Mouse (Mus musculus): ENCODE results near the gene Ydjc. TPM values are rescaled to one million over a fixed set of nuclear protein-coding genes. Genes with fewer than 3 reads are reported as not detected.

Ydjc gene
- polyA plus RNA-seq, 1 experiment from 2014 or later, result 6.5 TPM

GRCm38 (mm10) chr16:17202549-17202948 is 58.1 kb downstream of the Ydjc start, which contains the start of gene Ube2l3:
Gene Ube2l3 (minus strand): TSS chr16:17202649.
- no peak within 1 kb of the TSS; the same call in 1 of the 2 replicates for H3K27ac ChIP-seq (ENCODE audit: low read length)
- 81% methylated on average over 1 of the region's 1 CpGs for WGBS

GRCm38 (mm10) chr16:17204990-17205389 is 60.6 kb downstream of the Ydjc start:
- 7% methylated on average over 6 of the region's 6 CpGs for WGBS
- Histone ChIP-seq H3K9me3 (replicated peaks; ENCODE audit: control insufficient read depth, low read length) (no peaks in the 10 kb centered on the region), H3K4me1 (ENCODE audit: control insufficient read depth, insufficient read depth, low read length) (peaks cover 14% of the 10 kb centered on the region), H3K27ac (ENCODE audit: low read length) (no peak overlapping the region), H3K4me3 (ENCODE audit: low read length) (no peak overlapping the region), H3K27me3 (ENCODE audit: control insufficient read depth, insufficient read depth, low read length) (no peaks in the 10 kb centered on the region), H3K36me3 (ENCODE audit: control insufficient read depth, insufficient read depth) (no peaks in the 10 kb centered on the region), H3K4me2 (ENCODE audit: low read depth, low read length) (no peak overlapping the region), H3K9ac (ENCODE audit: low read length) (no peak overlapping the region)
- no peak for ATAC-seq (replicated peaks; ENCODE audit: extremely low read depth, insufficient read depth, low FRiP score)

More at GRCm38 (mm10) chr16:17202549-17202948, 58.1 kb downstream of the Ydjc start, which contains the start of gene Ube2l3:
- no peak for ATAC-seq (replicated peaks; ENCODE audit: extremely low read depth, insufficient read depth, low FRiP score)
- Histone ChIP-seq H3K4me1 (ENCODE audit: control insufficient read depth, insufficient read depth, low read length) (peaks cover 17% of the 10 kb centered on the region), H3K36me3 (ENCODE audit: control insufficient read depth, insufficient read depth) (no peaks in the 10 kb centered on the region), H3K9me3 (replicated peaks; ENCODE audit: control insufficient read depth, low read length) (no peaks in the 10 kb centered on the region), H3K4me2 (ENCODE audit: low read depth, low read length) (peak within 1 kb of the TSS; percentile 91), H3K9ac (ENCODE audit: low read length) (peak within 1 kb of the TSS; percentile 100), H3K4me3 (ENCODE audit: low read length) (peak within 1 kb of the TSS; percentile 99), H3K27me3 (ENCODE audit: control insufficient read depth, insufficient read depth, low read length) (no peaks in the 10 kb centered on the region)

- H3K4me2 ChIP-seq (ENCODE audit: low read depth, low read length), result peak within 1 kb of the TSS; percentile 96
- H3K9me3 ChIP-seq (replicated peaks; ENCODE audit: control insufficient read depth, low read length), result no peaks in the 10 kb centered on the region
- ATAC-seq (replicated peaks; ENCODE audit: extremely low read depth, insufficient read depth, low FRiP score), result peak; percentile 74
- H3K36me3 ChIP-seq (ENCODE audit: control insufficient read depth, insufficient read depth), result no peaks in the 10 kb centered on the region
- peak within 1 kb of the TSS; percentile 62 for H3K4me3 ChIP-seq (ENCODE audit: low read length)
- peak within 1 kb of the TSS; percentile 73 for H3K9ac ChIP-seq (ENCODE audit: low read length)
- H3K27ac ChIP-seq (ENCODE audit: low read length), result no peak within 1 kb of the TSS
- peaks cover 8% of the 10 kb centered on the region; the same call in 1 of the 2 replicates for H3K27me3 ChIP-seq (ENCODE audit: control insufficient read depth, insufficient read depth, low read length)
- WGBS, result under 1% methylated on average over 83 of the region's 85 CpGs
- H3K4me1 ChIP-seq (ENCODE audit: control insufficient read depth, insufficient read depth, low read length), result peaks cover 11% of the 10 kb centered on the region
Observed at GRCm38 (mm10) chr16:17208389-17209361, 64.3 kb downstream of the Ydjc start, which contains the start of gene Rimbp3. Gene Rimbp3 (plus strand): TSS chr16:17208603.

GRCm38 (mm10) chr16:17209404-17209960 is 65.1 kb downstream of the Ydjc start:
- Histone ChIP-seq H3K9me3 (replicated peaks; ENCODE audit: control insufficient read depth, low read length) (no peaks in the 10 kb centered on the region), H3K27me3 (ENCODE audit: control insufficient read depth, insufficient read depth, low read length) (peaks cover 8% of the 10 kb centered on the region; the same call in 1 of the 2 replicates), H3K4me1 (ENCODE audit: control insufficient read depth, insufficient read depth, low read length) (peaks cover 11% of the 10 kb centered on the region), H3K4me3 (ENCODE audit: low read length) (peak overlapping the region; percentile 62), H3K9ac (ENCODE audit: low read length) (peak overlapping the region; percentile 44), H3K27ac (ENCODE audit: low read length) (no peak overlapping the region), H3K36me3 (ENCODE audit: control insufficient read depth, insufficient read depth) (no peaks in the 10 kb centered on the region), H3K4me2 (ENCODE audit: low read depth, low read length) (peak overlapping the region; percentile 96)
- peak; percentile 10; the same call in 1 of the 2 replicates for ATAC-seq (replicated peaks; ENCODE audit: extremely low read depth, insufficient read depth, low FRiP score)
- WGBS, result under 1% methylated on average over 37 of the region's 37 CpGs

MicroRNAs within 50 kb of the gene (microRNA counts, 519-probe panel; counts per million panel counts)
- 3,332 counts per million, percentile 86 among the panel's probes with 10 or more counts for microRNA mmu-miR-130b
- 2,419 counts per million, percentile 55 among the panel's probes with 10 or more counts for microRNA mmu-miR-301b

Small RNA genes lying within 50 kb of the gene (microRNA-seq; reads per million reads assigned to microRNA genes)
- gene Mir130b, result 3,514 reads per million, percentile 90 among the genes with 10 or more reads in this experiment
- 49.1 reads per million, percentile 43 among the genes with 10 or more reads in this experiment for gene Mir301b

Other genes with a start within 250 kb of the Ydjc start
- 25.8 and 28.5 TPM in 2 replicates for gene Ppm1f, start 248.2 kb upstream of the Ydjc start, polyA plus RNA-seq (2015; fragmentation: Nextera tagmentation; extraction: Ambion mirVana)
- 129 and 131 TPM in 2 replicates for gene Mapk1, start 161.2 kb upstream of the Ydjc start, polyA plus RNA-seq (2015; fragmentation: Nextera tagmentation; extraction: Ambion mirVana)
- 9.4 and 10.1 TPM in 2 replicates for gene Ypel1, start 74.9 kb upstream of the Ydjc start, polyA plus RNA-seq (2015; fragmentation: Nextera tagmentation; extraction: Ambion mirVana)
- gene Ppil2, start 33.4 kb upstream of the Ydjc start, polyA plus RNA-seq (2015; fragmentation: Nextera tagmentation; extraction: Ambion mirVana), result 102 and 111 TPM in 2 replicates
- 16.6 and 19.6 TPM in 2 replicates for gene 2610318N02Rik, start 19.5 kb upstream of the Ydjc start, polyA plus RNA-seq (2015; fragmentation: Nextera tagmentation; extraction: Ambion mirVana)
- gene Sdf2l1, start 12.2 kb upstream of the Ydjc start, polyA plus RNA-seq (2015; fragmentation: Nextera tagmentation; extraction: Ambion mirVana), result 54.5 and 61.9 TPM in 2 replicates
- 0.22 and 0.76 TPM in 2 replicates for gene Ccdc116, start 2.6 kb downstream of the Ydjc start, polyA plus RNA-seq (2015; fragmentation: Nextera tagmentation; extraction: Ambion mirVana)
- 268 and 284 TPM in 2 replicates for gene Ube2l3, start 58.0 kb downstream of the Ydjc start, polyA plus RNA-seq (2015; fragmentation: Nextera tagmentation; extraction: Ambion mirVana)
- 0.17 and 0.34 TPM in 2 replicates for gene Rimbp3, start 64.0 kb downstream of the Ydjc start, polyA plus RNA-seq (2015; fragmentation: Nextera tagmentation; extraction: Ambion mirVana)
- gene Hic2, start 89.0 kb downstream of the Ydjc start, polyA plus RNA-seq (2015; fragmentation: Nextera tagmentation; extraction: Ambion mirVana), result 4.0 and 5.0 TPM in 2 replicates
- gene Tmem191c, start 131.5 kb downstream of the Ydjc start, polyA plus RNA-seq (2015; fragmentation: Nextera tagmentation; extraction: Ambion mirVana), result 10.8 and 15.0 TPM in 2 replicates
- 0.66 and 0.67 TPM in 2 replicates for gene Serpind1, start 186.8 kb downstream of the Ydjc start, polyA plus RNA-seq (2015; fragmentation: Nextera tagmentation; extraction: Ambion mirVana)